Mouse (Mus musculus) intestine, embryonic 14.5 days (tissue): ENCODE measurements around the gene Nhsl1. TPM values are rescaled to one million over a fixed set of nuclear protein-coding genes. Genes with fewer than 3 reads are reported as not detected.

Experiments used
- ATAC-seq: fragments of 200-750 bp; cut with Nextera tagmentation; replicated peaks from 2 replicates; pipeline ENCODE4 v1.8.0; 2017; ENCODE audit warnings: low read depth, moderate number of reproducible peaks, moderate TSS enrichment, moderate library complexity; ENCODE audit not compliant: low FRiP score, low TSS enrichment
- DNase-seq: peaks from one replicate; pipeline ENCODE4 v3.0.0-alpha.2; 2018; ENCODE audit warnings: low spot score
- H3K27ac ChIP-seq: fragments of 300-500 bp; sonication (generic); 2 replicates; pipeline ENCODE4 v1.5.1; 2014; ENCODE audit warnings: low read depth, mild to moderate bottlenecking, control low read depth
- H3K27me3 ChIP-seq: fragments of 300-500 bp; sonication (generic); replicated peaks from 2 replicates; pipeline ENCODE4 v1.6.1; 2014; ENCODE audit warnings: low read length, control low read depth; ENCODE audit not compliant: control insufficient read depth, insufficient read depth
- H3K36me3 ChIP-seq: fragments of 300-500 bp; sonication (generic); 2 replicates; pipeline ENCODE4 v1.6.1; 2014; ENCODE audit warnings: low read length, control low read depth; ENCODE audit not compliant: control insufficient read depth, insufficient read depth
- H3K4me1 ChIP-seq: fragments of 300-500 bp; sonication (generic); replicated peaks from 2 replicates; pipeline ENCODE4 v1.6.1; 2014; ENCODE audit warnings: low read length, control low read depth, mixed read lengths; ENCODE audit not compliant: control insufficient read depth, insufficient read depth
- H3K4me2 ChIP-seq: fragments of 300-500 bp; sonication (generic); 2 replicates; pipeline ENCODE4 v1.6.1; 2014; ENCODE audit warnings: low read length
- H3K4me3 ChIP-seq: fragments of 300-500 bp; sonication (generic); 2 replicates; pipeline ENCODE4 v1.5.1; 2014; ENCODE audit warnings: low read depth, low read length, control low read depth, mixed read lengths
- H3K9ac ChIP-seq: fragments of 300-500 bp; sonication (generic); 2 replicates; pipeline ENCODE4 v1.6.1; 2014; ENCODE audit warnings: mild to moderate bottlenecking, low read length
- H3K9me3 ChIP-seq: fragments of 300-500 bp; sonication (generic); 2 replicates; pipeline ENCODE4 v1.6.1; 2016; ENCODE audit warnings: low read length, control low read depth; ENCODE audit not compliant: control insufficient read depth
- WGBS: fragments of 180-500 bp; shearing (Covaris S2); extraction: QIAGEN DNeasy Blood & Tissue Kit; methylation state at CpG from one replicate; pipeline ENCODE4 v1.1.7; 2014; 5-methylcytosine and 5-hydroxymethylcytosine counted together
- polyA plus RNA-seq: library from polyadenylated mRNA; unstranded; fragments of >200 nt; fragmentation: Nextera tagmentation; extraction: Ambion mirVana; gene quantifications from 2 replicates; pipeline ENCODE4 v1.2.1, GENCODE M21; 2014

The Nhsl1 gene
- polyA plus RNA-seq, 1 experiment from 2014 or later: 10.6 TPM

DNA sequence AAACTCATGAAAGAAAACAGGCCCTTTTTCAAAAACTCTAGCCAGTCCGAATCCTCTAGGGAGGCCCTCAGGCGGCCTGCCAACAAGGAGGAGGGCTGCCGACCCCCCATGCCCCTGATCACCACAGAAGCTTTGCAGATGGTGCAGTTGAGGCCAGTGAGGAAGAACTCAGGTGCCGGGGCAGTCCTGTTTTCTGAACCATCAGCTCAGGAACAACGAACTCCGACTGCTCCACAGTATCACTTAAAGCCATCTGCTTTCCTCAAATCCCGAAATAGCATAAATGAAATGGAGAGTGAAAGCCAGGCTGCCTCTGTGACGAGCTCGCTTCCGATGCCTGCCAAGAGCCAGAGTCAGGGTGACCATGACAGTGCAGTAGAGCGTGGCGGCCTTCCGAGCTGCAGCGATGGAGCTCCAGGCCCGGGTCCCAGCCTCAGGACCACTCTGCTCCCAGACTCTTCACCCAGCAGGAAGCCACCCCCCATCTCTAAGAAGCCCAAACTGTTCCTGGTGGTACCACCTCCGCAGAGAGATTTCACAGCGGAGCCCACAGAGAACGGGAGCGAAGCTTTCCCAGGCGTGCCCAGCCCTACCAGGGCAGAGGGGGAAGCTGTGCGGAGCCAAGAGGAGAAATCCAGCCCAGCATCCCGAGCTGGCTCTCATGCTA, 207.5 kb downstream of the Nhsl1 start:
- H3K36me3 ChIP-seq: peaks cover 20% of the 10 kb centered on the region
- WGBS: 78% methylated on average over 22 of the region's 22 CpGs
- no peak overlapping the region for H3K4me2 ChIP-seq
- no peaks in the 10 kb centered on the region for H3K9me3 ChIP-seq
- 0 out of 2 replicates have a peak, but pooled peaks have one; percentile 53 for ATAC-seq
- H3K4me1 ChIP-seq: no peaks in the 10 kb centered on the region; the same call in 1 of the 2 replicates
- no peak overlapping the region for H3K9ac ChIP-seq
- DNase-seq: no peak
- no peak overlapping the region for H3K4me3 ChIP-seq
- H3K27me3 ChIP-seq: no peaks in the 10 kb centered on the region
- no peak overlapping the region for H3K27ac ChIP-seq

DNA sequence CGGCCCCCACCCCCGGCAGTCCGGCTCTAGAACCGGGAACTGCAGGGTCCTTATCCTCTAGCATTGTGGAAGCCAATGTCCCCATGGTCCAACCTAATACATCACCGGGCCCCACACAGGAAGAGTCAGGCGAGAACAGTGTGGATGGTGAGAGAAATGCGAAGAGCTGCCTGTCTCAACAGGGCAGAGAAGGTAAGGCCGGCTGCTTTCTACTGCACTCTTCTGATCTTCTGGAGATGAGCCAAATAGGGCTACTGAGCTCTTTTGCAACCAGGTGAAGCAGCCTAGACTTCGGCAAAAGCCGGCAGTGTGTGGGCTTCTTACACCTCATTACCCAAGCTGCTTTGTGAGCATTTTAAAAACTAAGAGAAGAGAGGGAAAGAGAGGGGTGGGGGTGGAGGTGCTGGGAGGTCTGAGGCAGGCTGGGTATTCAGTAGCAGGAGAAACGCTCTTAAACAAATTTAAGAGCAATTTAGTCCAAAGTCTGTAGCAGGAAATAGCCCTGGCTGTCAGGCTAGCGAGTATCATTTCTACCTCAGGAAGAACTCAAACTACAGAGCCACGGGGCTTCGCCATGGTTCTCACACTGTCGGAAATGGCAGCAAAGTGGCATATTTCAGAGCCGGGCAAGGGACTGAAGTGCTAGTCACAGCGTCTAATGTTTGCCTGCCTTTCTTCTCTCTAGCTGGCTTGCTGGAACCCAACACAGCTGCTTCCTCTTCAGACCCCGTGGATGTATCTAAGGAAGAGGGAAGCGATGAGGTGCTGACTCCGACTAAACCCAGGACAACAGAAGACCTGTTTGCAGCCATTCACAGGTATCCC, 208.3 kb downstream of the Nhsl1 start:
- DNase-seq (no peak), ATAC-seq (0 out of 2 replicates have a peak, but pooled peaks have one; percentile 58)
- 67% methylated on average over 20 of the region's 20 CpGs for WGBS
- no peaks in the 10 kb centered on the region for H3K9me3 ChIP-seq
- no peak overlapping the region for H3K4me2 ChIP-seq
- H3K27ac ChIP-seq: no peak overlapping the region
- peaks cover 26% of the 10 kb centered on the region for H3K36me3 ChIP-seq
- no peak overlapping the region for H3K4me3 ChIP-seq
- H3K27me3 ChIP-seq: no peaks in the 10 kb centered on the region
- H3K9ac ChIP-seq: no peak overlapping the region
- no peaks in the 10 kb centered on the region; the same call in 1 of the 2 replicates for H3K4me1 ChIP-seq

DNA sequence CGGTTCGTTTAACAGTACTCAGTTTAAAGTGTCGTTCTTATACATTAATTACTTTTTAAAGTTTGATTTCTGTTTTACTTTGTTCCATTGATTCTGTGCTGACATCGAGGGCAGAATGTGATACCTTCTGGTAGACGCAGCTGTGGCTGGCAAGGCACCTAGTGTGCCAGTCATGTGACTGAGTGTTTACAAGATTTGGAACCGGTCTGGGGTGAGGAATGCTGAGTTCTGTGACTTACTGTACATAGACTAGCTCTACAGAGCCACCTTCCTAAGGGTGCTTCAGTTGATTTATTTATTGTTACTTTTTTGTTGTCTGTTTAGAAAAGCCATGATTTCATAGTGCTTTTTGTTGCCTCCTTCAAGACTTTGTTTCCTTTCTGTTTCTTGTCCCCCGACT, 209.0 kb downstream of the Nhsl1 start:
- 66% methylated on average over 7 of the region's 7 CpGs for WGBS
- ATAC-seq: no peak
- DNase-seq: no peak
- H3K9ac ChIP-seq: no peak overlapping the region
- no peak overlapping the region for H3K4me2 ChIP-seq
- H3K36me3 ChIP-seq: peaks cover 26% of the 10 kb centered on the region
- no peaks in the 10 kb centered on the region for H3K27me3 ChIP-seq
- H3K4me1 ChIP-seq: no peaks in the 10 kb centered on the region; the same call in 1 of the 2 replicates
- H3K4me3 ChIP-seq: no peak overlapping the region
- no peak overlapping the region for H3K27ac ChIP-seq
- H3K9me3 ChIP-seq: no peaks in the 10 kb centered on the region

DNA sequence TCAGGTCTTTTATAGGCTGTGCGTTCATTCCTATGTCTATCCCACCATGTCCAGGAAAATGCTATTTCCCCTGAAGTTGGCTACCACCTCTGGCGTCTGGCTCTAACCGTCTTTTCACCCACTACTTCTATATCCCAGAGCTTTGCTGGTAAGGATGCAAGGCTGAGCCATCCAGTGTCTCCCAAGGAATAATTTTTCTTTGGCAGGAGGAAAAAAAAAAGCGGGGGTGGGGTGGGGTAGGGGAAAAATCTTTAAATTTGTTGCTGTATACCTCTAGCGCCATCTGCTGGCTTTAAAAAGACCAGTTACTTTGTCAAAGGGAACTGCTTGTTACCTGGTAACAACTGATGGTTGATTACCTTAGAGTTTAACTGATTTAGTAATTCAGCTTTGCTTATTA, 209.7 kb downstream of the Nhsl1 start:
- no peaks in the 10 kb centered on the region for H3K27me3 ChIP-seq
- ATAC-seq: no peak
- WGBS: 47% methylated on average over 5 of the region's 5 CpGs
- DNase-seq: peak; percentile 58
- no peaks in the 10 kb centered on the region for H3K9me3 ChIP-seq
- H3K4me3 ChIP-seq: no peak overlapping the region
- H3K4me2 ChIP-seq: no peak overlapping the region
- H3K36me3 ChIP-seq: peaks cover 26% of the 10 kb centered on the region
- no peaks in the 10 kb centered on the region; the same call in 1 of the 2 replicates for H3K4me1 ChIP-seq
- H3K27ac ChIP-seq: no peak overlapping the region
- H3K9ac ChIP-seq: no peak overlapping the region

DNA sequence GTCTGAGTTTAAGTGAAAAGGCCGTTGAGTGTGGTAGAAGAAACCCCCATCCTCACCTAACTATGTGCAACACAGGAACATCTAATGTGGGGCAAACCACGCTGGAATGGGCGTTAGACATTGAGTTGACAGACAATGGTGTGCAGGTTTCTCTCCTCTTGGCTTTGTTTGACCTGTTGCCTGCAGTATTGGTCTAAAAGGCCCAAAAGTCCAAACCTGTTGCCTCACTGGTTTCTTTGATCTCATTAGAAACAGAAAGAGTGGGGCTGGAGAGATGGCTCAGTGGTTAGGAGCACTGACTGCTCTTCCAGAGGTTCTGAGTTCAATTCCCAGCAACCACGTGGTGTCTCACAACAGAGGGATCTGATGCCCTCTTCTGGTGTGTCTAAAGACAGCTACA, 210.4 kb downstream of the Nhsl1 start:
- H3K36me3 ChIP-seq: peaks cover 20% of the 10 kb centered on the region
- H3K27ac ChIP-seq: no peak overlapping the region
- no peak overlapping the region for H3K4me2 ChIP-seq
- no peaks in the 10 kb centered on the region for H3K9me3 ChIP-seq
- ATAC-seq (no peak), DNase-seq (no peak)
- 90% methylated on average over 4 of the region's 4 CpGs for WGBS
- H3K4me1 ChIP-seq: no peaks in the 10 kb centered on the region; the same call in 1 of the 2 replicates
- H3K9ac ChIP-seq: no peak overlapping the region
- H3K4me3 ChIP-seq: no peak overlapping the region
- H3K27me3 ChIP-seq: no peaks in the 10 kb centered on the region

DNA sequence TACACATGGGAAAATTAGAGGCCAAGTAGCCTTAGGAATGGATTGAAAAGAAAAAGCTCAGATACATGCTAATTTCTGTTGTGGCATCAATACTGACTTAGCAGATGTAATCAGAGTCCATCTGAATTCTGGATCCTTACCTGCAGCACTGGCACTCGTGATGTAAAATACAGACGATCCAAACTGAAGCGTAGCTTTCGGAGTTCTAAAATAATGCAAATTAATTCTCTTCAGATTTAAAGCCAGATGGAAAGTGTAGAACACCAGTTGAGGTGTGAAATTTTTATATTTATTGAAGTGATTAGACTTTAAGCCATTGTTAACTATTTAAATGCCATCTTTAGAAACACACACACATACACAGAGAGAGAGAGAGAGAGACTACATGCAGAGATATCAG, 211.4 kb downstream of the Nhsl1 start:
- H3K9ac ChIP-seq: no peak overlapping the region
- H3K36me3 ChIP-seq: peaks cover 12% of the 10 kb centered on the region; the same call in 1 of the 2 replicates
- no peaks in the 10 kb centered on the region for H3K9me3 ChIP-seq
- DNase-seq (no peak), ATAC-seq (no peak)
- H3K4me1 ChIP-seq: no peaks in the 10 kb centered on the region; the same call in 1 of the 2 replicates
- H3K4me2 ChIP-seq: no peak overlapping the region
- WGBS: 95% methylated on average over 4 of the region's 4 CpGs
- no peak overlapping the region for H3K4me3 ChIP-seq
- H3K27ac ChIP-seq: no peak overlapping the region
- no peaks in the 10 kb centered on the region for H3K27me3 ChIP-seq

DNA sequence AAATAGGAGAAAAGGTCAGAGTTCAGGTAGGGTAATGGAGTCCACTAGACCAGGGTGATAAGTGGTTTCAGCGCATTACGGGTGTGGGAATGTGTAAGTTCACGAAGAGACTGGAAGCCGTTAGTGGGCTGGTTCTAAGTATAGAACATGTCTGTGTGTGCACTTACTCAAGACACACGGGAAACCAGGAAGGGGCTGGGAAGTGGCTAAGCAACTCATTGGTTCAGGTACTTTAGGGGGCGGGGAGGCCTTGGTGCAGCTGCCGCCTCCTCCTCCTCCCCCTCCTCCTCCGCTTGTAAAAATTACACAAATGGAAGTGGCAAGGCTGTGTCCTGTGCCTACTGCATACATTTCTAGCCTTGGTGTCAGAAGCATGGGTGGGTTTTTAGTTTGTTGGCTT, 213.5 kb downstream of the Nhsl1 start:
- Histone ChIP-seq H3K27ac (no peak overlapping the region), H3K4me3 (no peak overlapping the region), H3K9me3 (no peaks in the 10 kb centered on the region), H3K4me1 (no peaks in the 10 kb centered on the region), H3K4me2 (no peak overlapping the region), H3K27me3 (no peaks in the 10 kb centered on the region), H3K9ac (no peak overlapping the region), H3K36me3 (peaks cover 9% of the 10 kb centered on the region; the same call in 1 of the 2 replicates)
- DNase-seq: no peak
- no peak for ATAC-seq
- WGBS: 66% methylated on average over 8 of the region's 8 CpGs

DNA sequence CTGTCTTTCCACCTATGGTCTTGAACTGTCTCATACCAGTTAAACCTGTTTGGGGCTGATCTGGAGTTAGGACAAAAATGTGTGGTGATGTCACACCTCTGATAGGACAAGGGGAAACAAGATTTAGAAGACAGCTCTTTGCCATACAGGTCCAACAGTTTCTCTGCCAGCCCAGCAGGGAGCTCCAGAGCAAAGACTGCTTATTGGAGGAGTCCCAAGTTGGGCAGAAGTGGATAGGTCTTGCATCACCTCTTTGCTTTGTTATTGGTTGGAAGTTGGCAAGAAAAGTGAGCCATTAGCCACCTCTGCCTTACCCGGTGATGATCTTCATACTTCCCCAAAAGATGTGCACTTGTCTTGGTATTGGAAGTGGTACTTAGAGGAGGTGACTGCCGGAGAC, 218.1 kb downstream of the Nhsl1 start:
- Histone ChIP-seq H3K36me3 (peaks cover under 1% of the 10 kb centered on the region; the same call in 1 of the 2 replicates), H3K9me3 (no peaks in the 10 kb centered on the region), H3K27me3 (no peaks in the 10 kb centered on the region), H3K4me3 (no peak overlapping the region), H3K4me1 (no peaks in the 10 kb centered on the region), H3K9ac (no peak overlapping the region), H3K27ac (no peak overlapping the region), H3K4me2 (no peak overlapping the region)
- ATAC-seq (no peak), DNase-seq (no peak)
- 94% methylated on average over 2 of the region's 2 CpGs for WGBS
